Comparison of ENCODE assay signal across 11 mouse cellular contexts in genomic region chr11:8137366-8137765, GRCm38 (mm10).
A peak's percentile ranks its signal among the peaks of the same experiment; 100 is the strongest.
DNase-seq lines count a peak whose midpoint lies in the region; ATAC-seq and TF ChIP-seq lines count a peak whose summit lies in the region.
"Had no signal": no experiment of that assay in that cellular context is flagged by ENCODE, and none has a peak within 500 bp of the region (broad histone marks: within the 10 kb centered on the region; RNA-seq: fewer than 3 reads in every experiment).

No protein-coding gene starts in this region.

- no peak overlapping the region for H3K4me3 ChIP-seq in heart, embryonic 10.5 days
- no peak overlapping the region for H3K4me3 ChIP-seq in testis, adult 2 months (ENCODE audit: control insufficient read depth, low read depth, low read length)
- no peak overlapping the region for H3K4me3 ChIP-seq in embryonic fibroblast, embryonic 13.5 days (ENCODE audit: insufficient read depth, low read length)
- H3K4me3 ChIP-seq in small intestine, adult 2 months (ENCODE audit: low read depth, low read length) = no peak overlapping the region
- no peak overlapping the region for H3K4me3 ChIP-seq in hindbrain, embryonic 13.5 days
- H3K4me3 ChIP-seq: heart, embryonic 15.5 days; megakaryocyte, embryonic 14.5 days had no signal

- no peaks in the 10 kb centered on the region for H3K27me3 ChIP-seq in heart, embryonic 10.5 days (ENCODE audit: insufficient read depth, poor library complexity, severe bottlenecking)
- no peaks in the 10 kb centered on the region for H3K27me3 ChIP-seq in testis, adult 2 months (ENCODE audit: control insufficient read depth, insufficient read depth, low read length)
- no peaks in the 10 kb centered on the region for H3K27me3 ChIP-seq in small intestine, adult 2 months (ENCODE audit: control insufficient read depth, insufficient read depth, low read length)
- no peaks in the 10 kb centered on the region for H3K27me3 ChIP-seq in hindbrain, embryonic 13.5 days
- H3K27me3 ChIP-seq: heart, embryonic 15.5 days; megakaryocyte, embryonic 14.5 days had no signal

- H3K4me1 ChIP-seq in heart, embryonic 10.5 days = no peaks in the 10 kb centered on the region
- H3K4me1 ChIP-seq in testis, adult 2 months (ENCODE audit: control insufficient read depth, insufficient read depth, low read length) = no peaks in the 10 kb centered on the region
- no peaks in the 10 kb centered on the region for H3K4me1 ChIP-seq in embryonic fibroblast, embryonic 13.5 days (ENCODE audit: control insufficient read depth, insufficient read depth, low read length)
- H3K4me1 ChIP-seq in small intestine, adult 2 months (ENCODE audit: control insufficient read depth, insufficient read depth, insufficient read length, low read length) = no peaks in the 10 kb centered on the region
- no peaks in the 10 kb centered on the region for H3K4me1 ChIP-seq in hindbrain, embryonic 13.5 days (replicated peaks)
- H3K4me1 ChIP-seq: heart, embryonic 15.5 days; megakaryocyte, embryonic 14.5 days had no signal

- H3K27ac ChIP-seq in heart, embryonic 10.5 days = no peak overlapping the region
- no peak overlapping the region for H3K27ac ChIP-seq in testis, adult 2 months (ENCODE audit: control insufficient read depth, insufficient read depth, low read depth, low read length)
- no peak overlapping the region for H3K27ac ChIP-seq in embryonic fibroblast, embryonic 13.5 days (ENCODE audit: insufficient read depth, low read length)
- no peak overlapping the region for H3K27ac ChIP-seq in small intestine, adult 2 months (ENCODE audit: insufficient read depth, low read depth, low read length)
- H3K27ac ChIP-seq in hindbrain, embryonic 13.5 days = no peak overlapping the region
- H3K27ac ChIP-seq: heart, embryonic 15.5 days had no signal

- TF ChIP-seq POLR2A in testis, adult 2 months (IDR thresholded peaks at IDR 0.05; ENCODE audit: control insufficient read depth, low read depth, low read length) = no peak
- TF ChIP-seq POLR2A in embryonic fibroblast, embryonic 13.5 days (IDR thresholded peaks at IDR 0.05; ENCODE audit: low read depth, low read length) = no peak
- no peak for TF ChIP-seq POLR2A in small intestine, adult 2 months (IDR thresholded peaks at IDR 0.05; ENCODE audit: low read depth, low read length)

- TF ChIP-seq CTCF in testis, adult 2 months (IDR thresholded peaks at IDR 0.05; ENCODE audit: control insufficient read depth, insufficient read depth, insufficient replicate concordance, low read depth, low read length) = peak; percentile 32; the same call in 1 of the 2 replicates
- TF ChIP-seq CTCF in embryonic fibroblast, embryonic 13.5 days (IDR thresholded peaks at IDR 0.05; ENCODE audit: borderline replicate concordance, insufficient read depth, low read length) = peak; percentile 38; the same call in 1 of the 2 replicates
- TF ChIP-seq CTCF in small intestine, adult 2 months (IDR thresholded peaks at IDR 0.05; ENCODE audit: extremely low read depth, insufficient read length, insufficient replicate concordance, low read depth, low read length) = peak; percentile 18; the same call in 1 of the 2 replicates

- peak; percentile 26 for DNase-seq in heart, adult 8-10 months (ENCODE audit: low spot score)
- DNase-seq in heart, embryonic 10.5 days (ENCODE audit: low spot score) = no peak
- no peak for DNase-seq in testis, postnatal 14 days (ENCODE audit: low spot score)
- DNase-seq: thymus, adult 18-20 months had no signal

- H3K4me2 ChIP-seq in hindbrain, embryonic 13.5 days = no peak overlapping the region
- H3K4me2 ChIP-seq: heart, embryonic 15.5 days had no signal

- no peaks in the 10 kb centered on the region for H3K36me3 ChIP-seq in heart, embryonic 10.5 days
- no peaks in the 10 kb centered on the region for H3K36me3 ChIP-seq in testis, adult 2 months (ENCODE audit: control insufficient read depth, insufficient read depth, low read length)
- H3K36me3 ChIP-seq in small intestine, adult 2 months (ENCODE audit: control insufficient read depth, insufficient read depth, low read length) = no peaks in the 10 kb centered on the region
- no peaks in the 10 kb centered on the region for H3K36me3 ChIP-seq in hindbrain, embryonic 13.5 days
- H3K36me3 ChIP-seq: heart, embryonic 15.5 days had no signal

- no peak for ATAC-seq in CD4-positive, CD25-positive, alpha-beta regulatory T cell, adult 4 months
- no peak for ATAC-seq in hindbrain, embryonic 13.5 days (ENCODE audit: low FRiP score)

- whole genome bisulfite sequencing in heart, embryonic 10.5 days = 32% methylated on average over 4 of the region's 4 CpGs
- 35% methylated on average over 4 of the region's 4 CpGs for WGBS in small intestine, adult 2 months
- WGBS in hindbrain, embryonic 13.5 days = 44% methylated on average over 4 of the region's 4 CpGs

- no peak overlapping the region for H3K9ac ChIP-seq in hindbrain, embryonic 13.5 days
- H3K9ac ChIP-seq: heart, embryonic 15.5 days had no signal

- no peaks in the 10 kb centered on the region for H3K9me3 ChIP-seq in heart, embryonic 10.5 days
- no peaks in the 10 kb centered on the region for H3K9me3 ChIP-seq in hindbrain, embryonic 13.5 days
- H3K9me3 ChIP-seq: heart, embryonic 15.5 days; megakaryocyte, embryonic 14.5 days had no signal
